Mouse (Mus musculus) cerebellum, adult 2 months (tissue): ENCODE results near the gene Cbln4. TPM values are rescaled to one million over a fixed set of nuclear protein-coding genes. Genes with fewer than 3 reads are reported as not detected.

ENCODE experiments used
- DNase-seq, 2 experiments: peaks; one replicate each; pipeline ENCODE4 v3.0.0; 2021
- H3K27ac ChIP-seq: fragments of 200-500 bp; 2 replicates; pipeline ENCODE4 v1.5.1; 2012; ENCODE audit warnings: low read length, control low read depth, inconsistent platforms; ENCODE audit not compliant: insufficient read depth
- H3K27me3 ChIP-seq: fragments of 200-500 bp; 2 replicates; pipeline ENCODE4 v1.6.1; 2012; ENCODE audit warnings: inconsistent platforms, mild to moderate bottlenecking, low read length, moderate library complexity; ENCODE audit not compliant: control insufficient read depth, insufficient read depth
- H3K4me1 ChIP-seq: fragments of 200-500 bp; 2 replicates; pipeline ENCODE4 v1.6.1; 2011; ENCODE audit warnings: low read length; ENCODE audit not compliant: control insufficient read depth, insufficient read depth
- H3K4me3 ChIP-seq: fragments of 200-500 bp; replicated peaks from 2 replicates; pipeline ENCODE3; 2011; ENCODE audit warnings: mild to moderate bottlenecking, low read depth, low read length, control low read depth; ENCODE audit not compliant: insufficient read depth
- CTCF ChIP-seq: fragments of 200-500 bp; IDR thresholded peaks from 2 replicates; pipeline ENCODE4 v1.5.1; 2011; ENCODE audit warnings: low read depth, mild to moderate bottlenecking, control low read depth, low read length, moderate library complexity, borderline replicate concordance; ENCODE audit not compliant: insufficient read depth
- POLR2A ChIP-seq: fragments of 200-500 bp; IDR thresholded peaks from 2 replicates; pipeline ENCODE4 v1.6.1; 2011; ENCODE audit warnings: low read length, control low read depth, borderline replicate concordance; ENCODE audit not compliant: insufficient read depth
- whole genome bisulfite sequencing: fragments of 180-500 bp; shearing (Covaris S2); methylation state at CpG from one replicate; pipeline ENCODE4 v1.1.7; 2018; 5-methylcytosine and 5-hydroxymethylcytosine counted together
- polyA plus RNA-seq: library from polyadenylated mRNA; depleted of rRNA; stranded (reverse); fragments of >200 nt; gene quantifications from 2 replicates; pipeline ENCODE4 v1.2.3, GENCODE M21; 2012; rRNA removed

Cbln4 gene
- polyA plus RNA-seq, 1 experiment: 8.3 TPM

GRCm38 (mm10) chr2:172004029-172004984, 39.0 kb downstream of the Cbln4 start:
- no peak overlapping the region for H3K27ac ChIP-seq
- 49% methylated on average over 21 of the region's 21 CpGs for WGBS
- TF ChIP-seq CTCF (no peak), POLR2A (no peak)
- 0 out of 2 replicates have a peak, but pooled peaks cover 2% of the 10 kb centered on the region for H3K4me1 ChIP-seq
- H3K4me3 ChIP-seq: no peak overlapping the region
- no peak for DNase-seq
- H3K27me3 ChIP-seq: no peaks in the 10 kb centered on the region; the same call in 1 of the 2 replicates

- TF ChIP-seq POLR2A (no peak), CTCF (no peak)
- H3K4me1 ChIP-seq: no peaks in the 10 kb centered on the region
- H3K27me3 ChIP-seq: no peaks in the 10 kb centered on the region; the same call in 1 of the 2 replicates
- DNase-seq: no peak
- H3K27ac ChIP-seq: no peak overlapping the region
- WGBS: 58% methylated on average over 6 of the region's 6 CpGs
- no peak overlapping the region for H3K4me3 ChIP-seq
These were observed 46.1 kb downstream of the Cbln4 start for GRCm38 (mm10) chr2:171996979-171997686.

- H3K4me3 ChIP-seq: no peak overlapping the region
- no peaks in the 10 kb centered on the region for H3K27me3 ChIP-seq
- TF ChIP-seq CTCF (no peak), POLR2A (no peak)
- WGBS: 75% methylated on average over 6 of the region's 6 CpGs
- peak in 1 of 2 experiments; percentile 10 for DNase-seq
- no peaks in the 10 kb centered on the region for H3K4me1 ChIP-seq
- no peak overlapping the region for H3K27ac ChIP-seq
These were observed 48.4 kb downstream of the Cbln4 start for GRCm38 (mm10) chr2:171994861-171995260.

- DNase-seq: no peak
- 34% methylated on average over 5 of the region's 5 CpGs for WGBS
- no peak overlapping the region for H3K27ac ChIP-seq
- H3K27me3 ChIP-seq: no peaks in the 10 kb centered on the region
- TF ChIP-seq CTCF (no peak), POLR2A (no peak)
- H3K4me1 ChIP-seq: no peaks in the 10 kb centered on the region
- H3K4me3 ChIP-seq: no peak overlapping the region
These were observed 49.0 kb downstream of the Cbln4 start for GRCm38 (mm10) chr2:171994240-171994639.

- no peak for TF ChIP-seq CTCF
- 57% methylated on average over 6 of the region's 6 CpGs for WGBS
- H3K27ac ChIP-seq: no peak overlapping the region
- H3K27me3 ChIP-seq: no peaks in the 10 kb centered on the region
- no peak for DNase-seq
- H3K4me3 ChIP-seq: no peak overlapping the region
- H3K4me1 ChIP-seq: no peaks in the 10 kb centered on the region
These were observed 56.6 kb downstream of the Cbln4 start for GRCm38 (mm10) chr2:171986686-171987085.

Other genes starting within 250 kb of the Cbln4 start
- 0.18 and 0.27 TPM in 2 replicates for gene Mc3r, start 205.0 kb upstream of the Cbln4 start, polyA plus RNA-seq